Mouse (Mus musculus) ovary, postnatal 14 days (tissue): Measurements from ENCODE around the gene Uimc1.
"Not testable (repeated sequence)": the region's sequence is repeated elsewhere in the genome, so short reads cannot be mapped to it uniquely, and the experiment has no call there.

Experiments
- DNase-seq: peaks from one replicate; pipeline ENCODE4 v3.0.0; 2022; ENCODE audit warnings: low spot score

The Uimc1 gene

GRCm38 (mm10) chr13:55099726-55100478 lies at the start of gene Uimc1:
TSS of gene Uimc1 (minus strand) at chr13:55100300.
- peak; percentile 66 for DNase-seq

GRCm38 (mm10) chr13:55140271-55140670 lies 40.2 kb upstream of the Uimc1 start:
- no peak for DNase-seq

DNA sequence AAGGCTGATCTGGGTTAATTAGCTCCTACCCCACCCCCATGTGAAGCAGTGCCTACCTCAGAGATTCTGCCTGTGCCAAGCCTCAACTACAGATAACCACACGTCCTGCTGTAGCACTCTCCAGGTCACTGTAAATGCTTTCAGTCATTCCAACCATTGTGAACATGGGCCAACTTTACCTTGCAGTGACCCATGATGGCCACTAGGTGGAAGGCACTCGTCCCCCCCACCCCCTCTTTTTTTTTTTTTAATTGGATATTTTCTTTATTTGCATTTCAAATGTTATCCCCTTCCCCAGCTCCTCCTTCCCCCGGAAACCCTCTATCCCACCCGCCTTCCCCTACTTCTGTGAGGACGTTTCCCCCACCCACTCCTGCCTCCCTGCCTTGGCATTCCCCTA lies 35.3 kb upstream of the Uimc1 start:
- DNase-seq, result no peak

- DNase-seq, result no peak
Observed at GRCm38 (mm10) chr13:55133448-55133847, 33.3 kb upstream of the Uimc1 start, which contains the start of gene Gm17617. TSS of gene Gm17617 (minus strand) at chr13:55133548.

- no peak for DNase-seq
Observed at GRCm38 (mm10) chr13:55124903-55125302, 24.8 kb upstream of the Uimc1 start.

DNA sequence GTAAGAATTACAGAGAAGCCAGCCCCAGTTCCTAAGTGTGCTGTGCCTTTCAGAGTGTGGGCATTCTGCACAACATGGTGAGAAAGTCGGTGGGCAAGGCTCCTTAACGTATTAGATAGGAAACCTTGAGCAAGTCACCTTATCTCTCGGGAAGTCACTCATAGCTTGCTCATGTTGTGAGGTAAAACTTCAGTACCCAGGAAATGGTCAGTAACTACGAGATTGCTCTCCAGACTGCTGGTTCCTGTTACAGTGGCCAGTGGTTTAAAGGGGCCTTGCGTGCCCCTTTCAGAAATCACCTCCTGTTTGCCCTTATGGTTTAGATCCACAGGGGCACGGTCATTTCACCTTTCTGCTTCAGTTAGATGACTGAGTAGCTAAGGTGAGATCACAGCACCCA lies 14.3 kb upstream of the Uimc1 start:
- no peak for DNase-seq

- DNase-seq, result no peak
Observed at GRCm38 (mm10) chr13:55107694-55108093, 7.6 kb upstream of the Uimc1 start.

DNA sequence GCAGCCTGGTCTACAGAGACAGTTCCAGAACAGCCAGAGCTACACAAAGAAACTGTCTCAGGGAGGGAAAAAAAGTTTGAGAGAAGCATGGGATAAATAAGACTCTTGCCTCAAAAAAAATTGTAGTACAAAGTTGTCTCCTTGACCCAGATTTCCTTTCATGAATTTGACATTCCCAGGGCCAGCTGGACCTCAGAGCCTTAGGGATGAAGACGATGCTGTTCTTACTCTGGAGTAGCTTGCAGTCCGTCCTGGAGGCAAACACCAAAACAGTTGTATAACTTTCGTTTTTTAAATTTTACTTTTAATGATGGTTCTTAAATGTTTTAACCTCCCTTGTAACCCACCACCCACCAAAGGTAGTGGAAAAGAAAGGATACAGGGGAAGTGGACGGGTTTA lies 7.0 kb upstream of the Uimc1 start:
- no peak for DNase-seq

- DNase-seq, result peak; percentile 5
Observed at GRCm38 (mm10) chr13:55105953-55106691, 6.0 kb upstream of the Uimc1 start.

- DNase-seq, result peak; percentile 96
Observed at GRCm38 (mm10) chr13:55105045-55105952, 5.2 kb upstream of the Uimc1 start, which contains the start of gene Zfp346. TSS of gene Zfp346 (plus strand) at chr13:55105311.

DNA sequence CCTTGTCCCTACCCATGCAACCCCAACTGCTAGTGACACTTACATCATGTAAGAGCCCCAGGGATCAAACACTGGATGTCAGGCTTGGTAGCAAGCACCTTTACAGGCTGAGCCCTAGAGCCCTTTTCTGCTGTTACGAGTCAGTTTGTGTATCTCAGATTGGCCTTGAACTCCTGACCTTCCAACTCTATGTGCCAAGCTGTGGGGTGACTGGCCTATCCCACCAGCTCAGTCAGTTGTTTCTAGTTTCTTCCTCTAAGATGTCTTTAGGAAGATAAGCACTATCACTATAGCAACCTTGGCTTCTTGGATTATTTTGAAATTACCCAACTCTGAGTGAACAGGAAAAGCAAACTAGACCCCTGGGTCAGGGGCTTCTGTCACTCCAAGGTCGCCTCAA lies 3.3 kb upstream of the Uimc1 start:
- no peak for DNase-seq

DNA sequence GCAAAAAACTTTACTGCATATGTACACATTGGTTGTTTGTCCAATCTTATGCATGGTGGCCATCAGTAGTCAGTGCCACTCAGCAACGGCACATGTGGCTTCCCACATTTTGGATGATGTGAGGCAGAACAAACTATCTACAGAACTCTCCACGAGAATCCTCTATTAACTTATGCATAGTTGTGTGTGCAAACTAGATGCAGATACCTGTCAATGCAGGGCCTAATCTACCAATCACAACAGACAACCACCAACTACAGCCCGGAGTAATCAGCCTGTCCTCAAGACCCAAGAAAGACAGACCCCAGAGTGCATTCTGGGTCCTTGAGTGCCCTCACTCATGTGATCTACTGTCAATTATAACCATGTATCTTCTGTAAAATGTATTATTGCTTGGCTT lies 2.3 kb upstream of the Uimc1 start:
- DNase-seq, result no peak

DNA sequence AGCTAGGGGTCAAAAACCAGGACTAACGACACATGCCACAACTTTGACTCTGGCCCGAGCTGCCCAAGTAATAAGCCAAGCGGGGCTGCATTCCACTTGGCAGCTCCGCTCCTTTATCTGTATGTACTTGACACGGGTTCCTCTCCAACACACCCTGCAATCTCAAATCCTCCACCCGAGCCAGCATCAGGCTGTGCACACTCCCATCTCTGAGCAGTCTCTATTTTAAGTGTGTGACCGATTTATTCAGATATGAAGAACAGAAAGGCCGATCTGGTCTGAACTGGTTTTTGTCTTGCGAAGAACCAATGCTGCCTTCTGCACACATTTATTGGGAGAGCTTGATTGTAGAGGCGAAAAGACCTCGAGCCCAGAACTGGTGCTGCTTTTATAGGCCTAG lies 1.5 kb upstream of the Uimc1 start:
- DNase-seq, result no peak

- DNase-seq, result peak; percentile 7
Observed at GRCm38 (mm10) chr13:55099066-55099725, 904 bp downstream of the Uimc1 start.

DNA sequence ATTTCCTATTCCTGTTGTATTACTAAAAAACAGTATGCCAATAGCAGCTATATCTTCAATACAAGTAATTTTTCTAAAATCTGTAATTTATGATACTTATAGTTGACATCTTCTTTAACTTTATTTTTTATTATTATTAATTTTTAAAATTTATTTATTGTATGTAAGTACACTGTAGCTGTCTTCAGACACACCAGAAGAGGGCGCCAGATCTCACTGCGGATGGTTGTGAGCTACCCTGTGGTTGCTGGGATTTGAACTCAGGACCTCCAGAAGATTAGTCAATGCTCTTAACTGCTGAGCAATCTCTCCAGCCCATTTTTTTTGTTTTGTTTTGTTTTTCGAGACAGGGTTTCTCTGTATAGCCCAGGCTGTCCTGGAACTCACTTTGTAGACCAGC lies 2.3 kb downstream of the Uimc1 start:
- not testable (repeated sequence) for DNase-seq

GRCm38 (mm10) chr13:55092588-55092987 lies 7.5 kb downstream of the Uimc1 start:
- no peak for DNase-seq

DNA sequence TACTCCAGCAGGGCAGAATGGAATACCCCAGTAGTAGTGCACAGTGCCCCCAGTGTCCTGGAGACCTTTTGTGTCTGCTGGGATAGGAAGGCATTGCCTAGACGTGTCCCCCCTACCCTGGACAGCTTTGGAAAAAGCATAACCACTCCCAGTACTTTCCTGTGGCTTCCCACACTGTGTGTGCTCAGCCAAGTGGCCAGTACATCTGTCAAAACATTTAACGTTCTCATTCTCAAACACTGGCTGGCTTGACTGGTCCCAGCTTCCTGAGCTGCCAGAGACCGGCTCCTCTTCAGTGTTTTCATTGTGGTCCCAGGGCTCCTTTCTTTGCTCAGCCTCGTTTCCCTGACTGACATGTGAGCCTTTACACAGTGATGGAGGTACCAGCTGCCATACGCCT lies 24.5 kb downstream of the Uimc1 start:
- no peak for DNase-seq

- DNase-seq, result peak; percentile 3
Observed at GRCm38 (mm10) chr13:55071322-55071721, 28.8 kb downstream of the Uimc1 start.

GRCm38 (mm10) chr13:55069719-55070118 lies 30.4 kb downstream of the Uimc1 start:
- DNase-seq, result no peak

DNA sequence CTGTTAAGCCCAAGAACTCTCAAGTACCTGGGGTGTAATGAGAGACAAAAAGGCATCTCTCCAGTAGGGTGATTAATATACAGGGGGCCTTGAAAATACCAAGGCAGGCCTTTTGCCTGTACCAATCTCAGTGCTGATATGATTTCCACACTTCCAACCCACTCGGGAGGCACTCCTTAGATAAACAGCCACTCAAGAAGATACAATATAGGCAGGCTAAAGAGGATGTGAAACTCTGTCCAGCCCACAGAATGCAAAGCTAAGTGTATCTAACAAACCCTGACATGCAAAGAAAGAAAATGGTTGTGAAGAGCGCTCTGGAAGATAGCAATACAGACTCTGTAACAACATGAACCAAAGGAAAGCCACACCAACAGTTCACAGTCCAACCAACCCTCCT lies 36.8 kb downstream of the Uimc1 start:
- DNase-seq, result no peak

DNA sequence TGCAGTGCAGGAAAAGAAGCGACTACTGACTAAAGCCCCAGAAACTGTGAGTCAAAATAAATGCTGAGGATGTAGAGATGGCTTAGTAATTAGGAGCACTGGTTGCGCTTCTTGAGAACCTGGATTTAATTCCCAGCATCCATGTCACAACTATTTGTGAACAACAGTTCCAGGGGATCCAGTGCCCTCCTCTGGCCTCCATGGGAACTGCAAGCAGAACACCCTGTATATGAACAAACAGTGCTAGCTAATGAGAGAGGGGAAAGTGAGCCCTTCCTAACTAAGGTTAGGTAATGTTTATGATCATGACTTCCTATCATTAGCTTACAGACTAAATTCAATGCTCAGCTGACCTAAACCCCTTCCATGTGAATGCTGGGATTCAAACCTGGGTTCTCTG lies 42.1 kb downstream of the Uimc1 start:
- no peak for DNase-seq

- no peak for DNase-seq
Observed at GRCm38 (mm10) chr13:55047706-55048105, 52.4 kb downstream of the Uimc1 start.
